Mouse (Mus musculus): ENCODE results near the gene Tspan14.

DNA sequence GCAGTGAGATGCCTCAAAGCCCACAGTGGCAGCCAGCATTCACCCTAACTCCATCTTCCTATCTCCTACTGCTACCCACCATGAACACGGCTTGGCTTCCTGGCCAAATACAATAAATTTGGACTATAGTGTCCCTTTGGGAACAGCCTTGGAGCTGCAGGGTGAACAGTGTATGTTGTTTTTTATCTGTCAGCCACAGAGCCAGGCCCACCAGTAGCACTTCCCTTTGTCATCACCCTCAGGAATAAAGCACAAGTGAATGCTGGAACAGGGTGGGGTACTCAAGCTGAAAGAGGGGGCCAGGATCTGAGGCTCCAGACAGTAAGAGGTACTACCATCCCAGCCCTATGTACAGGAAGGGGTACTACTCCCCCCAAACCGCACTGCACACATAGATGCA, 31.6 kb downstream of the Tspan14 start:
- TF ChIP-seq CTCF (conservative IDR thresholded peaks at IDR 0.05; ENCODE audit: low read length), result no peak
- TF ChIP-seq POU5F1 (IDR thresholded peaks at IDR 0.05; ENCODE audit: borderline replicate concordance, low read length), result no peak
- TF ChIP-seq NANOG (IDR thresholded peaks at IDR 0.05; ENCODE audit: borderline replicate concordance, low read length), result no peak
